8 mouse cellular contexts compared by ENCODE assay signal in genomic region chr10:59538767-59539532, GRCm38 (mm10).
DNase-seq lines count a peak whose midpoint lies in the region; ATAC-seq and TF ChIP-seq lines count a peak whose summit lies in the region.

No protein-coding gene starts in this region.

- peak; percentile 25 for DNase-seq in gastrocnemius, postnatal 14 days
- DNase-seq in gastrocnemius, adult 8-10 months (ENCODE audit: low spot score in 2 of 2), result no peak
- DNase-seq in ES-E14 (ENCODE audit: low read depth, low spot score), result no peak
- no peak for DNase-seq in right cerebral cortex, postnatal 25 days
- no peak for DNase-seq in c-Kit-positive CD71-positive TER-119-positive erythroid progenitor cells, embryonic 14.5 days (ENCODE audit: low spot score)

- H3K27ac ChIP-seq in ES-E14 (ENCODE audit: insufficient read depth, low read depth, low read length, poor library complexity, severe bottlenecking), result no peak overlapping the region
- H3K27ac ChIP-seq in forebrain, embryonic 12.5 days, result no peak overlapping the region
- H3K27ac ChIP-seq in limb, embryonic 15.5 days, result 0 out of 2 replicates have a peak overlapping the region, but pooled peaks have one; percentile 1
- no peak overlapping the region for H3K27ac ChIP-seq in stomach, embryonic 14.5 days (ENCODE audit: low read length)

- no peak overlapping the region for H3K9ac ChIP-seq in ES-E14 (ENCODE audit: insufficient read depth, low read depth, low read length, poor library complexity, severe bottlenecking)
- peak overlapping the region; percentile 43; the same call in 1 of the 2 replicates for H3K9ac ChIP-seq in forebrain, embryonic 12.5 days
- no peak overlapping the region for H3K9ac ChIP-seq in limb, embryonic 15.5 days
- H3K9ac ChIP-seq in stomach, embryonic 14.5 days (replicated peaks; ENCODE audit: low read depth, low read length), result no peak overlapping the region

- 23% methylated on average over 17 of the region's 17 CpGs for WGBS in forebrain, embryonic 12.5 days
- 33% methylated on average over 17 of the region's 17 CpGs for WGBS in limb, embryonic 15.5 days
- 43% methylated on average over 17 of the region's 17 CpGs for WGBS in stomach, embryonic 14.5 days

- H3K36me3 ChIP-seq in ES-E14 (ENCODE audit: control insufficient read depth, insufficient read depth, low read length, poor library complexity, severe bottlenecking), result no peaks in the 10 kb centered on the region
- H3K36me3 ChIP-seq in forebrain, embryonic 12.5 days (replicated peaks), result no peaks in the 10 kb centered on the region
- H3K36me3 ChIP-seq in limb, embryonic 15.5 days, result no peaks in the 10 kb centered on the region
- no peaks in the 10 kb centered on the region for H3K36me3 ChIP-seq in stomach, embryonic 14.5 days (ENCODE audit: control insufficient read depth, insufficient read depth, low read length)

- intact Hi-C loops in gastrocnemius, postnatal 14 days (cut with DNase I; ENCODE audit: low total_unique reads), result no loop called here

- peaks cover 5% of the 10 kb centered on the region; the same call in 1 of the 2 replicates for H3K27me3 ChIP-seq in forebrain, embryonic 12.5 days
- no peaks in the 10 kb centered on the region for H3K27me3 ChIP-seq in limb, embryonic 15.5 days
- no peaks in the 10 kb centered on the region for H3K27me3 ChIP-seq in stomach, embryonic 14.5 days (ENCODE audit: control insufficient read depth, insufficient read depth, low read length)

- in situ Hi-C loops in ES-E14 (cut with MboI; ENCODE audit: low sequenced_read_pairs in 2 of 2, unreplicated experiment in 2 of 2), result no loop called here

- H3K4me2 ChIP-seq in forebrain, embryonic 12.5 days, result peak overlapping the region; percentile 64
- H3K4me2 ChIP-seq in limb, embryonic 15.5 days, result peak overlapping the region; percentile 54
- peak overlapping the region; percentile 42 for H3K4me2 ChIP-seq in stomach, embryonic 14.5 days (replicated peaks; ENCODE audit: low read depth, low read length)

- peak; percentile 55; the same call in 1 of the 2 replicates for ATAC-seq in forebrain, embryonic 12.5 days (ENCODE audit: low FRiP score)
- no peak for ATAC-seq in limb, embryonic 15.5 days (ENCODE audit: insufficient number of reproducible peaks, low FRiP score, low TSS enrichment, low read depth)
- ATAC-seq in stomach, embryonic 14.5 days (ENCODE audit: insufficient number of reproducible peaks, insufficient read depth, low FRiP score, low read depth), result no peak

- peak overlapping the region; percentile 15 to 54; a peak in 3 of 4 replicates for H3K4me3 ChIP-seq in ES-E14 (ENCODE audit: insufficient read depth in 1 of 2, low read depth in 1 of 2, low read length in 2 of 2, poor library complexity in 1 of 2, severe bottlenecking in 1 of 2)
- peak overlapping the region; percentile 34 for H3K4me3 ChIP-seq in forebrain, embryonic 12.5 days (replicated peaks)
- peak overlapping the region; percentile 28 for H3K4me3 ChIP-seq in limb, embryonic 15.5 days
- H3K4me3 ChIP-seq in stomach, embryonic 14.5 days (ENCODE audit: low read depth, low read length), result peak overlapping the region; percentile 16; the same call in 1 of the 2 replicates

- no peaks in the 10 kb centered on the region for H3K9me3 ChIP-seq in ES-E14 (ENCODE audit: control insufficient read depth, insufficient read depth, low read depth, low read length)
- no peaks in the 10 kb centered on the region for H3K9me3 ChIP-seq in forebrain, embryonic 12.5 days
- H3K9me3 ChIP-seq in limb, embryonic 15.5 days, result no peaks in the 10 kb centered on the region
- no peaks in the 10 kb centered on the region for H3K9me3 ChIP-seq in stomach, embryonic 14.5 days (ENCODE audit: control insufficient read depth, low read depth, low read length)

- peaks cover 0 to 14% of the 10 kb centered on the region in 2 experiments; a peak in 2 of 4 replicates for H3K4me1 ChIP-seq in ES-E14 (ENCODE audit: control insufficient read depth in 2 of 2, insufficient read depth in 2 of 2, low read length in 2 of 2, poor library complexity in 1 of 2)
- H3K4me1 ChIP-seq in forebrain, embryonic 12.5 days, result peaks cover 22% of the 10 kb centered on the region
- peaks cover 25% of the 10 kb centered on the region for H3K4me1 ChIP-seq in limb, embryonic 15.5 days
- peaks cover 19% of the 10 kb centered on the region for H3K4me1 ChIP-seq in stomach, embryonic 14.5 days (ENCODE audit: control insufficient read depth, insufficient read depth, low read length)

TF ChIP-seq in ES-E14, 5 proteins besides CTCF, POLR2A, EP300 and RAD21:
- TF ChIP-seq ZNF384 (IDR thresholded peaks at IDR 0.05; ENCODE audit: low read depth, low read length) (no peak), ZC3H11A (IDR thresholded peaks at IDR 0.05; ENCODE audit: borderline replicate concordance, low read depth, low read length) (no peak)
